Mouse (Mus musculus): ENCODE data around the gene Clec18a. TPM values are rescaled to one million over a fixed set of nuclear protein-coding genes. Genes with fewer than 3 reads are reported as not detected.
"Not testable (repeated sequence)": the region's sequence is repeated elsewhere in the genome, so short reads cannot be mapped to it uniquely, and the experiment has no call there.

Gene Clec18a
- polyA plus RNA-seq, 1 experiment: not detected

GRCm38 (mm10) chr8:111056158-111056663 lies 36.0 kb downstream of the Clec18a start, which contains the start of gene Exosc6:
Gene Exosc6 (plus strand): TSS chr8:111056339.
- peak; percentile 88 for DNase-seq (ENCODE audit: low spot score)

DNA sequence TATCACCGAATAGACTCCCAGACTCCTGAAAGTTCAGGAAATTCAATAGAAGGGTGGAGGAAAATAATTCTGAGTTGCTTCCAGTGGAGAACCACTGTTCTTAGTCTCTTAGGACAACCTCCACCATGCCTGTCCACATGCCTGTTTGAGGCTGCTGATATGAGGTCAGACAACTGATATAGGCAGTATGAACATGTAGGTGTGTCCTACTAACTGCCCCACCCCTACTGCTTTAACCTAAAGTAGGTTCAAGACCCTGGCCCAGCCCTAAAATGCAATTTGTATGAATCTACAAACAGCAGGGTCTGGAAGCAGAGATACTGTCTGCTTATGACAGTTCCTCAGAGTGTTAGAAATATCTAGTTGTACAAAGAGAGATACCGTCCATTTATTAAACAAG lies 36.6 kb downstream of the Clec18a start:
- no peak for DNase-seq (ENCODE audit: low spot score)

DNA sequence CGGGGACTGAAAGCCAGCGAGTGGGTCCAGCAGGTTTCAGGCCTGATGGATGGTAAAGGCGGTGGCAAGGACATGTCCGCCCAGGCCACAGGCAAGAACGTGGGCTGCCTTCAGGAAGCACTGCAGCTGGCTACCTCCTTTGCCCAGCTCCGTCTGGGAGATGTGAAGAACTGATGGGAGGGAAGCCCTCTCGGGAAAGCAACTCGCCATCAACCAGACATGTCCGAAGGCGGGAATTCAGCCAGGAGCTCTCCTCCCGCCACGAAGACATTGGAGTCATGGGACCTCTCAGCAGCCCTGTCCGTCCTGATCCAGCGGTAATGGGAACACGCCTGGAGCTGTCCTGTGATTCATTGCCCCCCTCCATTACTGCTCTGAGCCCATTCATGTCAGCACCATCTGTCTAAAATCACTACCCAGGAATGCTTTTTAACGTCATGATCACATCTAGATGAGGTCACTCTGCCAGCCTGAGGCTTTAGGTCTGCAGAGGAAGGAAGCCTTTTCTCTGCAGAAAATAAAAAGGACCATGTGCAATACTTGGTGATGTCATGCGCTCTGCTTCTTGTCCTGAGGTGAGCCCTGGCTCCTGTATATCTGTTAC lies 37.1 kb downstream of the Clec18a start:
- no peak for DNase-seq (ENCODE audit: low spot score)

DNA sequence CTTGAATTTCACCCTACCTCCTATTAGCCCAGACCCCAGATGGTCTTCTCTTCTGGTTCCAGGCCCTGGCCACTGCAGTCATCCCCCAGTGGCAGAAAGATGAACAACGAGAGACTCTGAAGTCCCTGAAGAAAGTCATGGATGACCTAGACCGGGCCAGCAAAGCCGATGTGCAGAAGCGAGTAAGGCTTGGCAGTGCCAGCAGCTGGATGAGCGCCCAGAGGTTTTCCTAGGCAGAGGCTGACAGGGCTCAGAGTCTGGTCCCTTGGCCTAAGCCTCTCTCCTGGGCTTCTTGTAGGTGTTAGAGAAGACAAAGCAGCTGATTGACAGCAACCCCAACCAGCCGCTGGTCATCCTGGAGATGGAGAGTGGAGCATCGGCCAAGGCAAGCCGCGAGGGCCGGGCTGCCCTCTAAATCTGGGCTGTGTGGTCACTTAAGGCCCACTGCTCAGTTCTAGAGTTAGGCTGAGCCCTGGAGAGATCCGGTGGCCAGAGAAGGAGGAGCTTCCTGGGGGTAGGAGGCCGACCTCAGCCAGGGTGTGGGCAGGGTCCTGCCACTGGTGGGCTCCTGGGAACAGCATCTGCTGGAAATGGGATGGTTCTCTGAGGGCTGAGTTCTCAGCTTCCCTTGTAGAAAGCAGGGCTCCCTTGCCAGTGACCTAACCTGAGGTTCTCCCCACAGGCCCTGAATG lies 38.3 kb downstream of the Clec18a start:
- DNase-seq (ENCODE audit: low spot score): no peak

GRCm38 (mm10) chr8:111049106-111049505 lies 43.1 kb downstream of the Clec18a start:
- no peak for DNase-seq (ENCODE audit: low spot score)

DNA sequence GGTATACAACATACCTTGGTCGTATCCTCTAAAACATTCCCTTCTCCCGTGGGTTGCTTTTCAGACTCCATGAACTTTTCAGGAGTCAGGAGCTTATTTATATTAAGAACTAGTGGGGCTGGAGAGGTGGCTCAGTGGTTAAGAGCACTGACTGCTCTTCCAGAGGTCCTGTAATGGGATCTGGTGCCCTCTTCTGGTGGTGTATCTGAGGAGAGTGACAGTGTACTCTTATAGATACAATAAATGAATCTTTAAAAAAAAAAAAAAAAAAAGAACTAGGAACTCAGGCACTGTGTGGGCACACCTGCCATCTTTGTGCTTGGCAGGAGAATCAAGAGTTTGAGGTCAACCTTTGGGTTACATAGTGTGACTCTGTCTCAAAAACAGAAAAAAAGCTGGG lies 43.5 kb downstream of the Clec18a start:
- no peak for DNase-seq (ENCODE audit: low spot score)

DNA sequence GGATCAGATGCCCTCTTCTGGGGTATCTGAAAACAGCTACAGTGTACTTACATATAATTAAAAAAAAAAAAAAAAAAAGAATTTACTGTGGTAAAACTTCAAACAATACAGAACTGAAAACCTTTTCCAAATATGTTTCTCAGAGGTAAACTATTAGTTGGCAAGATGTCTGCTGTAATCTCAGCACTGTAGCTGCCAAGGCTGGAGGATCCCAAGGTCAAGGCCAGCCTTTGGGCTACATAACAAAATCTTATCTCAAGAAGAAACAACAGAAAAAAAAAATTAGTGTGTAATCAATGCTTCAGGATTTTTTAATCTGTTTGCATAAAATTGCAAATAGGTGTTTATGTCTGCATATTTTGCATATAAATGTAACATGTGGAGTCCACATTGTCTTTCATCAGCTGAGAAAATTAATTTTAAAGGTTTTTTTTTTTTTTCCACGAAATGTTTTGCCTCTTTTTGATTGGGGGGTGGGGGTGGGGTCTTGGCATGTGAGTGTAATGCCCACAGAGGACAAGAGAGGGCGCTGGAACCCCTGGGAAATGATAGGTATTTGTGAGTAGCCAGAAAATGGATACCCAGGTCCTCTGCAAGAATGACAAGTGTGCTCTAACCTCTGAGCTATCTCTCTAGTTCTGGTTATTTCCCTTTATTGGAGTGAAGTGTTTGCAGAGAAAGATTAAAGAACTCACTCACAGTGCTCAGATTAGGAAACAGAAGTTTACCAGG lies 48.1 kb downstream of the Clec18a start:
- no peak for DNase-seq (ENCODE audit: low spot score)

- DNase-seq (ENCODE audit: low spot score): no peak
These were observed 49.7 kb downstream of the Clec18a start for GRCm38 (mm10) chr8:111042546-111042945.

DNA sequence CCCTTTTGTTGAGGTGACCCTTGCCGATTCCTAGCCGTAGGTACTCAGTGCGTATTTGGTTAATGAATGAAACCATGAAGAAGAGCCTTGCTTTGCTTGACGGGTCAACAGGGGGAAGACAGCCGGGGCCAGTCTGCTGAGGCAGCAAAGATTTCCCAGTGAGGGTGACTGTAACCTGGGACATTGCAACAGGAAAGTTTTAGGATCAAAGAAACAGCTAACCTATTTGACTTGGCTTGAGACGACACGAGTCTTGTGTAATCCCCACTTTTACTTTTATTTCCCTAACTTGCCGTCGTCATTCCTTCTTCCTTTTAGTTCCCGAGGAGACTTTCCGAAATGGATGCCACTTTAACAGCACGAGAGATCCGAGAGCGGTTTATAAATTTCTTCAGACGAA lies 55.6 kb downstream of the Clec18a start:
- DNase-seq (ENCODE audit: low spot score): no peak

DNA sequence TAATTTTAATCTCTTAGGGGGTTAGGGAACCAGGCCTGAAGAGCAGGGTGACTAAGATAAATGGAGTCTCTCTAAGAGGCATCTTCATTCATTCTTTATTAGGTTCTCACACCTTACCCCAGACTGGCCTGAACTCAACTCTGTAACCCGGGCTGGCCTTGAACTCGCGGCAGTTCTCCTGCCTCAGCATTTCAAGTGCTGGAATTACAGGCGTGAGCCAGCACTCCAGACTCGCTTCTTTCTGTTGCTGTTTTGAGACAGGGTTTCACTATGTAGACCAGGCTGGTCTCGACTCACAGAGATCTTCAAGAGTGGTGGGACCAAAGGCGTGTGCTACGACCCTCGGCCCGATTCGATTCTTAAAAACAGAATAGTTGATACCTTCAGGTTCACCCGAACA lies 58.0 kb downstream of the Clec18a start:
- DNase-seq (ENCODE audit: low spot score): no peak

- peak; percentile 87 for DNase-seq (ENCODE audit: low spot score)
These were observed 58.6 kb downstream of the Clec18a start for GRCm38 (mm10) chr8:111033482-111034215.

DNA sequence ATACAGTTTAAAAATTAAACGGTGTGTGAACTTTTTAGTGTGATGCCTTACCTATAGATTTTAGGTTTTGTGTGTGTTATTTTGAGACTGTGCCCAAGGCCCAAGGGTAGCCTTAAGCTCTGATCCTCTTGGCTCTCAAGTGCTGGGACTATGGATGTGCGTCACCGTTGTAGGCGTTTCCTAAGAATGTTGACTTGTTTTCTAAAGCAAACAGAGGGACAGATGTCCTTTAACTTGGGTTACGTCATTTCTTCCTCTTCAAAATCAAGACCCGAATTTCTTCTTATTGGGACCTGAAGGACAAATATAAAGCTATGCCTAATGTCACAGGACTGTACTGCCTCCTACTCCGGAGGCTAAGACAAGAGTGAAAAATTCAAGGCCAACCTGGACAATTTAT lies 59.3 kb downstream of the Clec18a start, which contains the start of gene Aars:
TSS of gene Aars (plus strand) at position 229 of the 400 bp plus-strand sequence.
- DNase-seq (ENCODE audit: low spot score): no peak

DNA sequence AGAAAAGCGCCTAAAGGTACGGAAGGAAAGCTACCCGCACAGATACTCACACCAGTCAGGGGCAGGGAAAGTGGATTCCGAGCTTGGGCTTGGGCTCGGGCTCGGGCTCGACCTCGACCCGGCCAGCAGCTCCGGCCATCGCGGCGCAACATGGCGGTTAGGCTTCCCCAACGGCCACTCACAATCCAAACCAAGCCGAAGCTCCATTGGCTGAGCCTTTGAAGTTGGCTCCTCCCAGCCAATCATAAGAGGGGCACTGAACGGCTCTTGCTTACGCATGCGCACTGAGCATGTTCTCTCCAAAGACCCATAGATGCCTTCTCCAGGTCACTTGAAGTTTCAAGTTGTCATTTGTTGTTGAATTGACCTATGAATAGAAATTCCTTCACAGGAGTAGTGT lies 60.7 kb downstream of the Clec18a start, which contains the start of gene Ddx19b:
TSS of gene Ddx19b (minus strand) at position 180 of the 400 bp plus-strand sequence.
- DNase-seq (ENCODE audit: low spot score): no peak

- DNase-seq (ENCODE audit: low spot score): no peak
These were observed 62.2 kb downstream of the Clec18a start for GRCm38 (mm10) chr8:111030045-111030444.

GRCm38 (mm10) chr8:111029589-111029988 lies 62.6 kb downstream of the Clec18a start:
- DNase-seq (ENCODE audit: low spot score): no peak

GRCm38 (mm10) chr8:111027391-111027937 lies 64.8 kb downstream of the Clec18a start:
- DNase-seq (ENCODE audit: low spot score): peak; percentile 78

DNA sequence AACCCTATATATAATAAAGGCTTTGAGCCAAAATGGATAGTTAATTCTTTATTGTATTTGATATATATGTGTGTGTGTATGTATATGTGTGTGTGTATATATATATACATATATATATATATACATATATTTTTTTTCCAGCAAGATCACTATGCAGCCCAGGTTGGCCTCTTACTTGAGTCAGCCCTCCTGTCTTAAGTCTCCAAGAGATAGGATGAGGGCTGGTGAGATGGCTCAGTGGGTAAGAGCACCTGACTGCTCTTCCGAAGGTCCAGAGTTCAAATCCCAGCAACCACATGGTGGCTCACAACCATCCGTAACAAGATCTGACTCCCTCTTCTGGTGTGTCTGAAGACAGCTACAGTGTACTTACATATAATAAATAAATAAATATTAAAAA lies 65.6 kb downstream of the Clec18a start:
- DNase-seq (ENCODE audit: low spot score): not testable (repeated sequence)

- not testable (repeated sequence) for DNase-seq (ENCODE audit: low spot score)
These were observed 81.8 kb downstream of the Clec18a start for GRCm38 (mm10) chr8:111010230-111010991.
